Mouse (Mus musculus): ENCODE data around the gene 1110065P20Rik. TPM values are rescaled to one million over a fixed set of nuclear protein-coding genes. Genes with fewer than 3 reads are reported as not detected.

The 1110065P20Rik gene
- 169 and 185 TPM in 2 replicates for polyA plus RNA-seq (2015; fragmentation: Nextera tagmentation; extraction: Ambion mirVana)

GRCm38 (mm10) chr4:124850933-124851658 lies at the start of gene 1110065P20Rik:
TSS of gene 1110065P20Rik (minus strand) at chr4:124851196.

GRCm38 (mm10) chr4:124880599-124880998 lies 29.6 kb upstream of the 1110065P20Rik start, which contains the start of gene Epha10:
TSS of gene Epha10 (plus strand) at chr4:124880899.

GRCm38 (mm10) chr4:124861283-124862188 lies 10.5 kb upstream of the 1110065P20Rik start, which contains the start of gene Maneal:
TSS of gene Maneal (minus strand) at chr4:124862171.

GRCm38 (mm10) chr4:124850261-124850913 lies 609 bp downstream of the 1110065P20Rik start, which contains the start of gene Yrdc:
TSS of gene Yrdc (plus strand) at chr4:124850679.

GRCm38 (mm10) chr4:124801552-124802308 lies 49.3 kb downstream of the 1110065P20Rik start, which contains the start of gene Mtf1:
TSS of gene Mtf1 (plus strand) at chr4:124802104.

Other genes with a start within 250 kb of the 1110065P20Rik start
- not detected in 2 replicates for gene 3100002H09Rik, start 240.4 kb downstream of the 1110065P20Rik start, polyA plus RNA-seq (2015; fragmentation: Nextera tagmentation; extraction: Ambion mirVana)
- 6.4 and 7.9 TPM in 2 replicates for gene Pou3f1, start 194.4 kb downstream of the 1110065P20Rik start, polyA plus RNA-seq (2015; fragmentation: Nextera tagmentation; extraction: Ambion mirVana)
- 37.8 and 40.0 TPM in 2 replicates for gene Utp11, start 157.6 kb downstream of the 1110065P20Rik start, polyA plus RNA-seq (2015; fragmentation: Nextera tagmentation; extraction: Ambion mirVana)
- 2.6 and 2.8 TPM in 2 replicates for gene Fhl3, start 150.5 kb downstream of the 1110065P20Rik start, polyA plus RNA-seq (2015; fragmentation: Nextera tagmentation; extraction: Ambion mirVana)
- gene Sf3a3, start 136.4 kb downstream of the 1110065P20Rik start, polyA plus RNA-seq (2015; fragmentation: Nextera tagmentation; extraction: Ambion mirVana) = 70.4 and 74.0 TPM in 2 replicates
- gene Inpp5b, start 109.3 kb downstream of the 1110065P20Rik start, polyA plus RNA-seq (2015; fragmentation: Nextera tagmentation; extraction: Ambion mirVana) = 13.2 and 19.0 TPM in 2 replicates
- 12.1 and 12.8 TPM in 2 replicates for gene Mtf1, start 49.1 kb downstream of the 1110065P20Rik start, polyA plus RNA-seq (2015; fragmentation: Nextera tagmentation; extraction: Ambion mirVana)
- 42.8 and 47.8 TPM in 2 replicates for gene Yrdc, start 517 bp downstream of the 1110065P20Rik start, polyA plus RNA-seq (2015; fragmentation: Nextera tagmentation; extraction: Ambion mirVana)
- gene Maneal, start 11.0 kb upstream of the 1110065P20Rik start, polyA plus RNA-seq (2015; fragmentation: Nextera tagmentation; extraction: Ambion mirVana) = 12.5 and 13.1 TPM in 2 replicates
- 12.1 and 14.5 TPM in 2 replicates for gene Epha10, start 29.7 kb upstream of the 1110065P20Rik start, polyA plus RNA-seq (2015; fragmentation: Nextera tagmentation; extraction: Ambion mirVana)
- 9.3 and 12.8 TPM in 2 replicates for gene 9930104L06Rik, start 85.9 kb upstream of the 1110065P20Rik start, polyA plus RNA-seq (2015; fragmentation: Nextera tagmentation; extraction: Ambion mirVana)
- gene Cdca8, start 88.1 kb upstream of the 1110065P20Rik start, polyA plus RNA-seq (2015; fragmentation: Nextera tagmentation; extraction: Ambion mirVana) = 10.7 and 14.8 TPM in 2 replicates
- 1.1 and 1.5 TPM in 2 replicates for gene Rspo1, start 135.2 kb upstream of the 1110065P20Rik start, polyA plus RNA-seq (2015; fragmentation: Nextera tagmentation; extraction: Ambion mirVana)
- 74.0 and 75.1 TPM in 2 replicates for gene Gnl2, start 165.4 kb upstream of the 1110065P20Rik start, polyA plus RNA-seq (2015; fragmentation: Nextera tagmentation; extraction: Ambion mirVana)
- 1.1 and 1.2 TPM in 2 replicates for gene Dnali1, start 214.5 kb upstream of the 1110065P20Rik start, polyA plus RNA-seq (2015; fragmentation: Nextera tagmentation; extraction: Ambion mirVana)
- gene Snip1, start 215.5 kb upstream of the 1110065P20Rik start, polyA plus RNA-seq (2015; fragmentation: Nextera tagmentation; extraction: Ambion mirVana) = 16.2 and 17.7 TPM in 2 replicates
- 115 and 117 TPM in 2 replicates for gene Meaf6, start 233.9 kb upstream of the 1110065P20Rik start, polyA plus RNA-seq (2015; fragmentation: Nextera tagmentation; extraction: Ambion mirVana)

Measured in neural tube, postnatal 0 days (tissue).